Mouse (Mus musculus): ENCODE data around the gene St8sia6.

DNA sequence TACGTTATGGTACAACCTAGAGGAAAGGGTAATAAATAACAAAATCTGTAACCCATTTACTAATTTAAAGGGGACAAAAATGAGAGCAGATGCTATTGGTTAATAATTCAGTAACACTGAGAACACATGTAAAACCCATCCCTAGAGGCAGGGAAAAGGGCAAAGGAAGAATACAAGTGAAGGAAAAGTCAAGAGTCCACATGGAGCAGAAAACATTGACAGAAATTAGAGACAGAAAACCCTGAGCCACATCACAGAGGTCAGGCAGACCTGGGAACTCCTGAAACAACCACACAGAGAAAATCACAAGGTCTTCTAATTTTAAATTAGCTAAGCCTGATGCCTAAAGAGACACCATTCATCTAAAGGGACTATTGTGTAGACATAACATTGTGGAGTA is 9.4 kb downstream of the St8sia6 start:
- TF ChIP-seq USF1 (IDR thresholded peaks at IDR 0.05; ENCODE audit: low read depth) (no peak), TCF12 (IDR thresholded peaks at IDR 0.05; ENCODE audit: insufficient read depth, poor library complexity, severe bottlenecking) (no peak), TCF3 (IDR thresholded peaks at IDR 0.05; ENCODE audit: insufficient read length, low read depth) (no peak), POLR2AphosphoS2 (IDR thresholded peaks at IDR 0.05; ENCODE audit: insufficient read length, low read depth) (no peak), MYOG (IDR thresholded peaks at IDR 0.05; ENCODE audit: control insufficient read depth in 1 of 3, insufficient read depth in 1 of 3, insufficient read length in 2 of 3, low read depth in 2 of 3) (no peak), SRF (IDR thresholded peaks at IDR 0.05; ENCODE audit: control insufficient read depth, insufficient read length, low read depth) (no peak), POLR2A (IDR thresholded peaks at IDR 0.05; ENCODE audit: insufficient read length, low read depth) (no peak), MYOD1 (IDR thresholded peaks at IDR 0.05; ENCODE audit: control insufficient read depth in 1 of 3, insufficient read length in 2 of 3, low read depth in 2 of 3) (no peak)
